Mouse (Mus musculus) ES-E14 (cell line): ENCODE results near the gene Nmnat2. TPM values are rescaled to one million over a fixed set of nuclear protein-coding genes. Genes with fewer than 3 reads are reported as not detected.

Experiments
- DNase-seq: peaks from one replicate; pipeline ENCODE4 v3.0.0-alpha.2; 2013; ENCODE audit warnings: low read depth, low spot score
- H3K27ac ChIP-seq: 2 replicates; pipeline ENCODE4 v1.5.1; 2012; ENCODE audit warnings: low read depth, mild to moderate bottlenecking, low read length, moderate library complexity, mixed read lengths; ENCODE audit not compliant: poor library complexity, insufficient read depth, severe bottlenecking
- H3K36me3 ChIP-seq: 2 replicates; pipeline ENCODE4 v1.6.1; 2012; ENCODE audit warnings: mild to moderate bottlenecking, low read length, moderate library complexity, mixed read lengths; ENCODE audit not compliant: control insufficient read depth, poor library complexity, insufficient read depth, severe bottlenecking
- H3K4me1 ChIP-seq, 2 experiments: fragments of 150-350 bp in 1 of 2; sonication (generic) in 1 of 2; 2 replicates each; pipeline ENCODE4 v1.6.1; 2012; ENCODE audit warnings: low read length in 2 of 2, mild to moderate bottlenecking in 1 of 2, mixed read lengths in 1 of 2; ENCODE audit not compliant: control insufficient read depth in 2 of 2, insufficient read depth in 2 of 2, poor library complexity in 1 of 2
- H3K4me3 ChIP-seq, 2 experiments: fragments of 150-350 bp in 1 of 2; sonication (generic) in 1 of 2; 2 replicates each; pipeline ENCODE4 v1.5.1; 2012; ENCODE audit warnings: low read length in 2 of 2, low read depth in 1 of 2, mild to moderate bottlenecking in 1 of 2, mixed read lengths in 1 of 2; ENCODE audit not compliant: insufficient read depth in 1 of 2, poor library complexity in 1 of 2, severe bottlenecking in 1 of 2
- H3K9ac ChIP-seq: 2 replicates; pipeline ENCODE4 v1.6.1; 2012; ENCODE audit warnings: low read depth, mild to moderate bottlenecking, low read length, mixed read lengths; ENCODE audit not compliant: poor library complexity, insufficient read depth, severe bottlenecking
- H3K9me3 ChIP-seq: fragments of 150-350 bp; sonication (generic); 2 replicates; pipeline ENCODE4 v1.6.1; 2012; ENCODE audit warnings: low read depth, mild to moderate bottlenecking, low read length; ENCODE audit not compliant: control insufficient read depth, insufficient read depth
- CHD2 ChIP-seq: IDR thresholded peaks from 2 replicates; pipeline ENCODE4 v1.6.1; 2014; ENCODE audit warnings: mild to moderate bottlenecking, low read depth, low read length, inconsistent platforms
- HCFC1 ChIP-seq: IDR thresholded peaks from 2 replicates; pipeline ENCODE4 v1.6.1; 2012; ENCODE audit warnings: low read length, inconsistent platforms, borderline replicate concordance; ENCODE audit not compliant: insufficient read depth
- MAFK ChIP-seq: IDR thresholded peaks from 2 replicates; pipeline ENCODE4 v1.6.1; 2014; ENCODE audit warnings: mild to moderate bottlenecking, low read depth, low read length, inconsistent platforms; ENCODE audit not compliant: insufficient read depth
- ZC3H11A ChIP-seq: IDR thresholded peaks from 2 replicates; pipeline ENCODE4 v1.6.1; 2012; ENCODE audit warnings: low read depth, mild to moderate bottlenecking, inconsistent platforms, low read length, borderline replicate concordance
- ZNF384 ChIP-seq: IDR thresholded peaks from 2 replicates; pipeline ENCODE4 v1.6.1; 2012; ENCODE audit warnings: low read depth, low read length, inconsistent platforms
- in situ Hi-C, 2 experiments: fragments of 600-800 bp; cut with MboI; formaldehyde crosslinking; loops; one replicate each; pipeline ENCODE4 v1.15.1; 2025; ENCODE audit warnings: low sequenced_read_pairs in 2 of 2, inconsistent platforms in 1 of 2; ENCODE audit not compliant: unreplicated experiment in 2 of 2
- total RNA-seq: library from RNA; depleted of rRNA; stranded (reverse); fragments of 300-350 nt; gene quantifications from 2 replicates; pipeline ENCODE4 v1.2.3, GENCODE M21; 2012

Nmnat2 gene
- total RNA-seq, 1 experiment: 24.8 TPM

DNA sequence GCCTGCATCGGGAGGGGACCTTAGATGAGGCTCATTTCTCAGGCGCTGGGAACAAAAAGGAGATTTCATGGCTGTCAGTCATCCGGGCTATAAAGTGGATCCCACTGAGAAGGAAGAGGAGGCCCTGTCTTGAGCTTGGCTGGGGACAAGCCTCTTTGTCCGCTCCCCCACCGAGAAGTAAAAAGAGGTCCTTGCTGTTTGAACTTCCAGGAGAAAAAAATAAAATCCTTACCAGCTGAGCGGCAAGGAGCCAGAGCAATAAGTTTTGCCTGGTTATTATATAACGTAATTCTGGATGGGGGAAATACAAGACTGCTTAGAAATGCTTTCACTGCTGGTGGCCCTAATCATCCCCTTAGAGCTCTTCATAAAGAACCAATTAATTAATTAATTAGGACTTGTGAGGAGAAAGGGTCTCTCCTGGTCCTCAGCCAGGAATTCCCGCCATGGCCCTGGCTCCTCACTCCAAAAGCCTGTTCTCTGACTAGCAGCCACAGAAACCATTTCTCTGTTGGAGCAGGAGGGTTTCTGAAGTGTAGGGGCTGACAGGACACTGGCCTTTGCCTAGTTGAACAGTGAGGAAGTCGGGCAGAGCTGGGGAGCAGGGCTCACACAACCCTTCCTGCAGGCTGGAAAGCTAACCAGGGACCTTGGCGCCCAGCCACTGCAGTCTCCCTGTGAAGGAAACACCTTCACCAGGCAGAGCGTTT lies 99.5 kb downstream of the Nmnat2 start:
- Histone ChIP-seq H3K27ac (no peak overlapping the region), H3K4me1 (peaks cover 0 to 6% of the 10 kb centered on the region in 2 experiments; a peak in 2 of 4 replicates), H3K9ac (no peak overlapping the region), H3K36me3 (no peaks in the 10 kb centered on the region), H3K9me3 (no peaks in the 10 kb centered on the region), H3K4me3 (no peak overlapping the region)
- no peak for TF ChIP-seq MAFK
- no peak for TF ChIP-seq ZNF384
- TF ChIP-seq HCFC1: no peak
- TF ChIP-seq CHD2: no peak
- no peak for TF ChIP-seq ZC3H11A
- in situ Hi-C loops: no loop called here
- DNase-seq: no peak

- Histone ChIP-seq H3K9me3 (no peaks in the 10 kb centered on the region), H3K36me3 (no peaks in the 10 kb centered on the region), H3K27ac (no peak overlapping the region), H3K4me1 (peaks cover 2 to 3% of the 10 kb centered on the region in 2 experiments; a peak in 2 of 4 replicates), H3K9ac (no peak overlapping the region), H3K4me3 (no peak overlapping the region)
- TF ChIP-seq MAFK (no peak), HCFC1 (no peak), ZNF384 (no peak), ZC3H11A (no peak), CHD2 (no peak)
- in situ Hi-C loops: no loop called here
- DNase-seq: no peak
Observed at GRCm38 (mm10) chr1:153058290-153058689, 103.5 kb downstream of the Nmnat2 start.

DNA sequence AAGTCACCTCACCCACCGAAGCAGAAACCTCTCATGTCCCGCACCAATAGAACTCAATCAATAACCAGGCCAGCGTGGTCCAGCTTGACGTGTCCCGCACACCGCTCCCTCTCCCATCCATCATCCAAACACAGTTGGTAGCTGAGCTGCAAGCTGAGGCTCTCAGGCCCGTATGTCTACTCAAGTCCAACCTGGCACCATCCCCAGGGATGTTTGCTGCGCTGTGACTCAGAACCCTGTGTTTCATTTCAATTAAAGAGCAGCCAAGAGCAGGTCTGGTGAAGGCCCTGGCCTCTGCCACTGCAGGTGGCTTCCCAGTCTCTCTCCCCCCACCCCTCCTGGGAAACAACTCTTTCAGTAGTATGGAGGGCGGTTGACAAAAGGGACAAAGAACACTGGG lies 104.8 kb downstream of the Nmnat2 start:
- H3K4me3 ChIP-seq: no peak overlapping the region
- no peak for DNase-seq
- no peak for TF ChIP-seq CHD2
- no peak for TF ChIP-seq ZC3H11A
- TF ChIP-seq HCFC1: no peak
- TF ChIP-seq MAFK: no peak
- no peak for TF ChIP-seq ZNF384
- H3K9me3 ChIP-seq: no peaks in the 10 kb centered on the region
- H3K27ac ChIP-seq: no peak overlapping the region
- peaks cover 2 to 3% of the 10 kb centered on the region in 2 experiments; a peak in 2 of 4 replicates for H3K4me1 ChIP-seq
- H3K36me3 ChIP-seq: no peaks in the 10 kb centered on the region
- in situ Hi-C loops: no loop called here
- no peak overlapping the region for H3K9ac ChIP-seq

GRCm38 (mm10) chr1:153062547-153062946 lies 107.8 kb downstream of the Nmnat2 start:
- in situ Hi-C loops: no loop called here
- H3K4me1 ChIP-seq: peaks cover 0 to 3% of the 10 kb centered on the region in 2 experiments; a peak in 1 of 4 replicates
- H3K27ac ChIP-seq: no peak overlapping the region
- TF ChIP-seq ZC3H11A (no peak), ZNF384 (no peak), HCFC1 (no peak)
- no peak for DNase-seq
- H3K4me3 ChIP-seq: no peak overlapping the region
- no peaks in the 10 kb centered on the region for H3K9me3 ChIP-seq
- no peaks in the 10 kb centered on the region for H3K36me3 ChIP-seq
- no peak overlapping the region for H3K9ac ChIP-seq
